Mouse (Mus musculus) lung, adult 2 months (tissue): ENCODE measurements around the gene Gm15737.

Source experiments
- CTCF ChIP-seq: fragments of 200-500 bp; IDR thresholded peaks from 2 replicates; pipeline ENCODE4 v1.5.1; 2011; ENCODE audit warnings: mild to moderate bottlenecking, low read length, control low read depth; ENCODE audit not compliant: insufficient read depth
- POLR2A ChIP-seq: fragments of 200-500 bp; IDR thresholded peaks from 2 replicates; pipeline ENCODE4 v1.6.1; 2011; ENCODE audit warnings: low read depth, mild to moderate bottlenecking, control low read depth, low read length, borderline replicate concordance; ENCODE audit errors: extremely low read depth

DNA sequence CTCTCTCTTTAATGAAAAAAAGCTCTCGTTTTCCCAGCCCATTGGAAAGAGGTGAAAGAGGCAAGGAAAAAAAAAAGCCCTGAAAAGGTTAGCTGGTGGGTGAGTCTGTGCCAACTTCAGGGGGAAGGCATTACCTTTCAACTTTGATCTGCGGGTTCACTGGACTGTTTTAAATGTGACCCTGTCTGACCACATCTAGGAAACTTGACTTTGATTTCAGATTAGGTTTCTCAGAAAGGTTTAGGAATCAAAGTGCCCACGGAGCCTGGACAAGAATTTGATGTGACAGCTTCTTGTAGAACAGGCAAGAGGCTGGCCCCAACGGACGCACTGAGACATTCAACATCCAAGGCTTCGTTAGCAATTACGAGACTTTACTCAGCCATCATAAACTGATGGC, 45.2 kb upstream of the Gm15737 start:
- TF ChIP-seq POLR2A (no peak), CTCF (no peak)
